Mouse (Mus musculus): ENCODE results near the gene Trit1. TPM values are rescaled to one million over a fixed set of nuclear protein-coding genes. Genes with fewer than 3 reads are reported as not detected.
A peak's percentile ranks its signal among the peaks of the same experiment; 100 is the strongest.
"Not testable (repeated sequence)": the region's sequence is repeated elsewhere in the genome, so short reads cannot be mapped to it uniquely, and the experiment has no call there.

The Trit1 gene
- total RNA-seq, 2 experiments from 2014 or later: 17.9 to 21.8 TPM

DNA sequence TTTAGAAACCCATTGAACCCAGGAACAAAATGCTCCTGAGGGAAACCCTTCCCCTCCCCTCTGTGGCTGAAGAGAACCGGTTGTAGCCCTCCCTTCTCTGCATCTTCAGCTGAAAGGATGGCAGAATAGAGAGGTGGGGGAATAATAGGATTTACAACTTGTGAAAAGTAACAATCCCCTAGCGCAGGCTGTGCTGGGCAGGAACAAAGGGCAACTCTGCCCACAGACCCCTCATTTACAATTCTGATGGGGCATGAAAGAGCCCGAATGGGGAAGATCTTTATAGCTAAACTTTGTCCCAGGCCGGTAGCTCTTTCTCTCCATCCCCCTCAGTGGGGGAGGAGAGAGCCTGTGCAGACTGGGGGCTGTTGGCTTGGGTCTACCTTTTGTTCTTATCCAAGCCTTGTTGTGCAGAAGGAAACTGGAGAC, 17.1 kb upstream of the Trit1 start:
- intact Hi-C loops (cut with DNase I): loop anchor here (5.0 kb wide), 1 partner anchor 253 kb away; no protein-coding TSS in a partner anchor
- no peak overlapping the region for H3K27ac ChIP-seq
- TF ChIP-seq CTCF (IDR thresholded peaks at IDR 0.05): no peak
- H3K4me3 ChIP-seq: no peak overlapping the region
- DNase-seq (ENCODE audit: extremely low spot score in 1 of 2, low spot score in 2 of 2): no peak

DNA sequence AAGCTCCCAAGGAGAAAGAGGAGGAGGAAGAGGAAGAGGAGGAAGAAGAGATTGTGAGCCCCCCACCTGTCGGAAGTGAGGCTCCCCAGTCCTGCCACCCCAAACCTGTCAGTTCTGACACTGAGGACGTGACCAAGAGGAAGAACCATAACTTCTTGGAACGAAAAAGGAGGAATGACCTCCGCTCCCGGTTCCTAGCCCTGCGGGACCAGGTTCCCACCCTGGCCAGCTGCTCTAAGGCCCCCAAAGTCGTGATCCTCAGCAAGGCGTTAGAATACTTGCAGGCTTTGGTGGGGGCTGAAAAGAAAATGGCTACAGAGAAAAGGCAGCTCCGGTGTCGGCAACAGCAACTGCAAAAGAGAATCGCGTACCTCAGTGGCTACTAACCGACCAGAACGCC, 16.3 kb upstream of the Trit1 start:
- Histone ChIP-seq H3K4me3 (no peak overlapping the region), H3K27ac (no peak overlapping the region)
- intact Hi-C loops (cut with DNase I): no loop called here
- DNase-seq (ENCODE audit: extremely low spot score in 1 of 2, low spot score in 2 of 2): no peak
- TF ChIP-seq CTCF (IDR thresholded peaks at IDR 0.05): no peak

DNA sequence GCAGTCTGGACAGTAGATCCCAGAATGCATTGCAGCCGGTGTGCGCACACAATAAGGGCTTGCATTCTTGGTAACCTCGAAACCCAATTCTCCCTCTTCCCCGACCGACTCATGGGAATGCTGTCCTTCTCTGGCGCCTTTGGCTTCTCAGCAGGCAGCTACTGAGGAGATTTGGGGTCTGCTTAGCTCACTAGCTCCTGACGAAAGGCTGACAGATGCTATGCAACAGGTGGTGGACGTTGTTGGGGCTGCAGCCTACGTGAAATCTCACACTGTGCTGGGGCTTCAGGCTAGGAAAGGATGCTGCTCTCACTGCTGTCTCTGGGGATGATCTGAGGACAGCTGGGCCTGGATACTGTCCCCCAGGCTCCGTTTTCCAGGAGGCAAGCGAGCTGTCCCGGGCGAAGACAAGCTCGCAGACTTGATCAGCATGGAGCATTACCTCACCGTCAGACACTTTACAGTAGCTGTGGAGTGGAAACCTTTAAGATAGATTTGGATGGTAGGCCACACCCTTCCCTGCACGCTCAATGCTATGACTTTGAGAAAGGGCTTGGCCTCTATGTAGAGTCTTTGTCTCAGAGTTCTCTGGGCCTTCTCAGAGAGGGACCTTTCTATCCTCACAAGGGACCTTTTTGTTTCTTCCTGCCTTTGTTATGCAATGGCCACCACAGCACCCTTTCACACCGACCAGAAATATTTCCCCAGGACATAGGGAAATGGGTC, 15.6 kb upstream of the Trit1 start:
- H3K27ac ChIP-seq: no peak overlapping the region
- no peak for TF ChIP-seq CTCF (IDR thresholded peaks at IDR 0.05)
- H3K4me3 ChIP-seq: no peak overlapping the region
- DNase-seq (ENCODE audit: extremely low spot score in 1 of 2, low spot score in 2 of 2): no peak
- intact Hi-C loops (cut with DNase I): no loop called here

DNA sequence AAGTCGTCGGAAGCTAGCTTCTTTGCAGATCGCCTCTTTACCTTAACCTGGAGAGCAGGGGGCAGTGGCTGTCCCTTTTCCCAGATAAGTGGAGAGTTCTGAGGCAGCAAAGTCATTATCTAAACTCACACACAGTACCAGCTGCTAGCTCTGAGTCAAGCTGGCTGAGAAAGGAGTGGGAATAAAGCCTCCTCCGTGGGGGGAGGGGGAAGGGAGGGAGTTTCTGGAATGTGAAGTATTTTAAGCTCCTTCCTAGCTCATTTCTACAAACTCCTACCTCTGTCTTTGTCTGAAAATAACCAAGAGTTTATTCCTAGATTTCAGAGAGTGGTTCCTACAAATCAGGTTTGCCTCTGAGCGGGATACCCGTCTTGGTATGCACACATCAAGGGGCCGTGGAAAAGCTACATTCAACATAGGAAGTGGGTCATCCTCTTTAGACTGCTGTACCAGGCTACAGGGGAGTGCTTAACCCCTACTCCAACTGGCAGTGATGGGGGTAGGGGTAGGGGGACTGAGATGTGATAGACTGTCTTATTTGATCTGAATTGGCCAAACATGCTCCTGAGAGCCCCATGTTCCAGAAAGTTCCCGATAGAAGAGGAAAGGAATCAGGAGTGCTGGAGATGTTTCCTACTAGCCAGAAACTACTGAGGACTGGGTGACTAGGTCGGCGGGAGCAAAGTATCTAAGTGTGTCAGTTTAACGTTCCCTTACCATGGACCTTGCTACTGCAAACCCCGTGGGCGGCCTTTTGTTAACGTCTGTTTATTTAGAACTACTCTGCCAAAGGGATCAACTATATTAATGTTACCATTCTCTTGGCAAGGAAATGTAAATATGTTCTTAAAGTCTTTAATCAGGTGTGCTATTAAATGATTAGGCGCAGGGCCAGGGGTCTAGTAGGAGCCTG, 11.1 kb upstream of the Trit1 start:
- no peak for TF ChIP-seq CTCF (IDR thresholded peaks at IDR 0.05)
- H3K4me3 ChIP-seq: no peak overlapping the region
- peak; percentile 75 to 81 for DNase-seq (ENCODE audit: extremely low spot score in 1 of 2, low spot score in 2 of 2)
- 0 out of 2 replicates have a peak overlapping the region, but pooled peaks have one; percentile 36 for H3K27ac ChIP-seq
- intact Hi-C loops (cut with DNase I): loop anchor here (2.0 kb wide), 1 partner anchor 47 kb away; no protein-coding TSS in a partner anchor

DNA sequence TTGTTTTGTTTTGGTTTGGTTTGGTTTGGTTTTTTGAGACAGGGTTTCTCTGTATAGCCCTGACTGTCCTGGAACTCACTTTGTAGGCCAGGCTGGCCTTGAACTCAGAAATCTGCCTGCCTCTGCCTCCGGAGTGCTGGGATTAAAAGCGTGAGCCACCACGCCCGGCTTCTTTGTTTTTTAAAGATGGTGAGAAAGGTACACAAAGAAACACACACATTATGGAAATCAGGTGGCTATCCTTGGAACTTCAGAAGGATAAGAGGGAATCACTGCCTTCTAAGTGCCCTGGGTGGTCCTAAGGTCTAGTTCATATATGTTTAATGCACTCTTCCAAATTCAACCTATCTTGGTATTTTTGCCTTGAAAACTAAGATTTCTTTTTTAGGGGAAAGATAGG, 3.9 kb upstream of the Trit1 start:
- DNase-seq (ENCODE audit: extremely low spot score in 1 of 2, low spot score in 2 of 2); intact Hi-C loops (cut with DNase I); H3K4me3 ChIP-seq; H3K27ac ChIP-seq: not testable (repeated sequence)

DNA sequence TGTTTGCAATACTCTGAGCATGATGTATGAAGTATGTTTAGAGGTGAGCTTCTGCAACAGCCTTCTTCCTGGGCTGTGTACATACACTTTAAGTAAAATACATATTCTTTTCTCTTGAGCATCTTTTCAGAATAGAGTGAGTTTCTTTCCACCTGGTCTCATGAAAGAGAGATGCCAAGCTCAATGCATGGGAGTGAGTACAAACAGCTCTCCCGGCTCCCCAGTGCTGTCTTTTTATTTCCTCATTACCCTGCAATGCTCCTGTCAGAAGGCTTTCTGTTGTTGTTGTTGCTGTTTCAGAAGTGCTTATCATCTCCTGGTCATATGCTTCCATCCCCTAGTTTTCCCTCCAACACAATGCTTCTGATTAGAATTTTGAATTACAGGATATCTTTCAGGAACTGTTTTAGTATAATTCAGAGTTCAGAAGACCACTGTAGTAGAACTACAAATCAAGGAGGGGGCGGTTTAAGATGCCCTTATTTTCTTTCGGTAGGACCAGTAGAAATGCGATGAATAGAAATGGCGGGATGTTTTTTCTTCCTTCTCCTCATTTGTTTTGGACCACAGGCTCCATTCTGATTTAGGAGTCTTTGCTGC, 3.0 kb upstream of the Trit1 start:
- Histone ChIP-seq H3K4me3 (no peak overlapping the region), H3K27ac (peak overlapping the region; percentile 81)
- DNase-seq (ENCODE audit: extremely low spot score in 1 of 2, low spot score in 2 of 2): no peak
- intact Hi-C loops (cut with DNase I): no loop called here
- no peak for TF ChIP-seq CTCF (IDR thresholded peaks at IDR 0.05)

DNA sequence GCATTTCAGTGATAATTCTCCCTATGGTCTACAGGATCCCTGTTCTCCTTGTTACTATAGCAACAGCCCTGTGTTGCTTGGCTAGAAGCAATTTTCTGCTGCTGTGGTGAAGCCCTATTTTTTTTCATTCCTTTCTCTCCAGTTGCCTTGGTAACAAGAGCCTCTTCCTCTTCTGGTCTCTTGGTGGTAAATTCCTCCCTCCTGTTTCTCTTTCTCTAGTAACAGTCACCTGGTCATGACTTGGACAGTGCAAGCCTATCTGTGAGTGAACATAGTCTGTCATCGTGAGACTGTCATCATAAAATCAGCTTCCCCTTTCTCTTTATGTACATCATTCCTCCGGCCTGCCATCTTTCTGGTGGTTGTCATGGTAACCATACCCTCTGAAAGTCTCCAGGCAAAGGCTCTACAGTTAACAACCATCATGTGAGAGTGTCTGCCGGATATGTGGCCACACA, 2.4 kb upstream of the Trit1 start:
- H3K27ac ChIP-seq: peak overlapping the region; percentile 81
- H3K4me3 ChIP-seq: no peak overlapping the region
- intact Hi-C loops (cut with DNase I): no loop called here
- TF ChIP-seq CTCF (IDR thresholded peaks at IDR 0.05): no peak
- peak; percentile 42 to 43 for DNase-seq (ENCODE audit: extremely low spot score in 1 of 2, low spot score in 2 of 2)

DNA sequence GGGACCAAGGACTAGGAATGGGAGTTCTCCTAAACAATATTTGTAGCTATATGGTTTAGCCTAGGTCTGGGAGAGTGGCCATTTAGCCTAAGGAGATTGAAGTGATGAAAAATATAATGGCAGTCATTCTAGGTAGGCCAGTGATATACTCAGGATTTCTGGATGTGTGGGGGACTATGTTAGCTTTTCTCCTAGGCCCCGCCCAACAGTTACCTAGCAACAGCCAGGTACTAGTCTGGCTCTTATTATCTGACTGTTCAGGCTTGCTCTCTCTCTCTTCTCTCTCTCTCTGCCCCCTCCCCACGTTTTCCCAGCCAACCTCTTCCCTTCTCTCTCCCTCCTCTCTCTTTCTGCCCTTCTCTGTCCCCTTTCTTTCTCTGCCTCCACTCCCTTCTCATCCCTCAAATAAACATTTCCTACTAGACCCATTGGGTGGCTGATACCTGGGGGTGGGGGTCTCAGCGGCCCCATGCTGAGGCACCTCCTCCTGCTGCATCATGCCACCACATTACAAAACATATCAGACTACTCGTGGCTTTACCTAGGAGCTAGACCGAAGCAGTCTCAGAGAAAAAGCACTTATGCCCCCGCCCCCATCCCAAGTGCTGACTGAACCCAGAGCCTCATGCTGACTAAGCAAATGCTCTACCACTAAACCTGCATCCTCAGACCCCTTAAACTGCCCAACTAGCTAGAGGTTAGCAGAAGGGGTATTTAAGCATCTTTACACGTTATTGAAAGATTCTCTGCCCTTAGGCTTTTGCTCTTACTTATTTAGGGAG, 1.7 kb upstream of the Trit1 start:
- no peak for DNase-seq (ENCODE audit: extremely low spot score in 1 of 2, low spot score in 2 of 2)
- intact Hi-C loops (cut with DNase I): no loop called here
- no peak overlapping the region for H3K4me3 ChIP-seq
- no peak for TF ChIP-seq CTCF (IDR thresholded peaks at IDR 0.05)
- peak overlapping the region; percentile 81 for H3K27ac ChIP-seq

DNA sequence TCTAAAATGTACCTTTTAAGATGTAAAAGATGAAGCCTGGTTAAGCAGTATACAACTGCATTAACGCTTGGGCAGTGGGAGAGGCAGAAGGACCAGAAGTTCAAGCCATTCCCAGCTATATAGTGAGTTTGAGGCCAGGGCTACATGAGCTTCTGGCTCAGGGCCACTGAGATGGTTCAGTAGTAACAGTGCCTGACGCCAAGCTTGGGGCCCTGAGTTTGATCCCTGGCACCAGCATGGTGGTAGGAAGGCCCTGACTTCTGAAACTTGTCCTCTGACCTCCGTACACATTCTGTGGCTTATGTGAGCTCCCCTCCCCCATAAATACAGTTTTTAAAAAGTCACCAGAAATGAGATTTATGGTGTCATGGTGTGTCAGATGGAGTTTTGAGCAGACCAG, 5.2 kb downstream of the Trit1 start:
- intact Hi-C loops (cut with DNase I): no loop called here
- no peak for TF ChIP-seq CTCF (IDR thresholded peaks at IDR 0.05)
- Histone ChIP-seq H3K27ac (no peak overlapping the region), H3K4me3 (no peak overlapping the region)
- no peak for DNase-seq (ENCODE audit: extremely low spot score in 1 of 2, low spot score in 2 of 2)

DNA sequence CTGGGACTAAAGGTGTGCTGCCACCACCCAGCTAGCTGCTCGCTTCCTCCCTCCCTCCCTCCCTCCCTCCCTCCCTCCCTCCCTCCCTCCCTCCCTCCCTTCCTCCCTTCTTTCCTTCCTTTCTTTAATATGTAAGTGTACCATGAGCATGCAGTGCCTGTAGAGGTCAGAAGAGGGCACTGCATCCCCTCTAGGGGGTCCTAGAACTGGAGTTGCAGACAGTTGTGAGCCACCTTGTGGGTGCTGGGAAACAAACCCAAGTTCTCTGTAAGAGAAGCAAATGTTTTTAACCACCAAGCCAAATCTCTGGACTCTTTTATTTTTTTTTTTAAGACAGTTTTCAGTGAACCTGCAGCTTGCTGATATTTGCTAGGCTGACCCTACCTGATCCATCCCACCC, 6.5 kb downstream of the Trit1 start:
- intact Hi-C loops (cut with DNase I): no loop called here
- no peak for DNase-seq (ENCODE audit: extremely low spot score in 1 of 2, low spot score in 2 of 2)
- no peak overlapping the region for H3K4me3 ChIP-seq
- no peak overlapping the region for H3K27ac ChIP-seq
- no peak; the same call in 1 of the 2 replicates for TF ChIP-seq CTCF (IDR thresholded peaks at IDR 0.05)

DNA sequence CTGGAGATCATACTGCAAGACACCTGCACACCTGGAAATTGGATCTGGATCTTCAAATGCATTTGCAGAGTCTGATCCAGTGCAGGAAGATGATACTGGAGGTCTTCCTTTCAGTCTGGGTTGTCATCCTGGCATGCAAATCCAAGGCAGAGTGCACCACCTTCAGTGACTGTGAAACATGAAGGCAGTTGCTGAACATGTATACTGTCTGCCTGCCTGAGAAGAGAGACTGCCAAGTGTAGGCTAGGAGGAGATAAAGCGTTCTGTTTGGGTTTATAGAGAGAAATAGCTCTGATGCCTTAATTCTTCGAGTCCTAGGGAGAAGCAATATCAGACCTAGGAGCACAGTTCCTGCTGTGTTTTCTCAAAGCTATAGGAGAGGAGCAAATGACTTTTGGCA, 9.0 kb downstream of the Trit1 start:
- H3K27ac ChIP-seq: peak overlapping the region; percentile 38; the same call in 1 of the 2 replicates
- no peak overlapping the region for H3K4me3 ChIP-seq
- intact Hi-C loops (cut with DNase I): no loop called here
- TF ChIP-seq CTCF (IDR thresholded peaks at IDR 0.05): no peak
- no peak for DNase-seq (ENCODE audit: extremely low spot score in 1 of 2, low spot score in 2 of 2)

All from left cerebral cortex, adult 2 months (tissue).